Mouse (Mus musculus) left cerebral cortex, adult 9 months (tissue): ENCODE results near the gene Nlrx1.
"Not testable (repeated sequence)": the region's sequence is repeated elsewhere in the genome, so short reads cannot be mapped to it uniquely, and the experiment has no call there.

Experiments used
- DNase-seq, 2 experiments: peaks; one replicate each; pipeline ENCODE4 v3.0.0; 2022; ENCODE audit warnings: low spot score in 2 of 2

The Nlrx1 gene

DNA sequence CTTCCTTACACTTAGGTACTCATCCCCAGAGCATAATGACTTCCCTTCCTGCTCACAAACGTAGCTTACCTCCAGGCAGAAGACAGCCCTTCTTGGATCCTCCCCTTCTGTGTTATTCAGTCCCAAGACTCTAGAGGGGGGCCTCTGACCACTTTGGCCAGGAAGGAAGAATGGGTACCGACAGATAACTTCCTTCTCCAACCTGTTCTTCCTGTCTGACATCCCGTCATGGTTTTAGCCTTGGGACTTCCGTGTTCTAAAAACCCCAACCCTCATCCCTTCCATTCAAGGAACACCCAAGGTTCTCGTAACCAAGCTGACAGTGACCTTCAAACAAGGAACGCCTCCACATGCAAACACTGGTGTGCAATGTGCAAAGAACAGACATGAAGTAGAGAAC, at the start of gene Nlrx1:
Nlrx1 (minus strand) TSS at position 168 of the 400 bp plus-strand sequence.
- no peak for DNase-seq

DNA sequence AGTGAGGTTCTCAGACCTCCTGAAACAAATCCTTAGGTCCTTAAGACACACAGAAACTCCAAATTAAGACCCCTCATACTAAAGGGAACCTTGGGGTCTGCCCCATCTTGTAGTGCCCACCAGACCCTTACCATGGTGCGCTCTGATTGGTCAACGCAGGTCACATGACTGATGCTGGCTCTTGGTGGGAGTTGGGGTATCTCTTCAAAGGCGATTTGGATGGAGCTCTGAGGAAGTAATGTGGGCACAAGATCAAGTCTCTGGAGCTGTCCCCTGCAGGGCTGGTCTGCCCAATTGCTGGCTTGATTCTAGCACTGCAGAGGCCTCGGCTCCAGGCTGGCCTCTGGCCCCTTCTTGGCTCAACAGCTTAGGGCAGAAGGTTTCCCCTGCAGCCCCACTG, 49.1 kb upstream of the Nlrx1 start:
- no peak for DNase-seq

DNA sequence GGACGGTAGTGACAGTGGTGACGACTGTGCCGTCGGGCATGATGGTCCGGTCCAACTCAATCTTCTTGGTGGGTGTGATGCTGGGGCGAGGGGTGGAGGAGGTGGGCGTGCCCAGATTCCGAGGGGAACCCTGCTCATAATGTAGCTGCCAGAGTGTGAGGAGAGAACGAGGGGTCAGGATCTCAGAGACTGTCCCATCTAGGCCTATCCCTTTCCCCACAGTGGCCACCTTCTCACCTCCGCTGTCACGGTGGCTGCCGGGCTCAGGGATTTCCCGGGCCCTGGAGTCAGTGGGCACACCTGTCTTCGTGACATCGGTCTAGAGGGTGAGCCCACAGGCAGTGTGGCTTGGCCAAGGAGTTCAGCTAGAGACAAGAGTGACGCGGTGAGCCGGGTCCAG, 46.5 kb upstream of the Nlrx1 start:
- no peak for DNase-seq

- no peak for DNase-seq
Measured at GRCm38 (mm10) chr9:44314257-44314547, 45.8 kb upstream of the Nlrx1 start.

GRCm38 (mm10) chr9:44313476-44314256, 45.3 kb upstream of the Nlrx1 start:
- DNase-seq = peak; percentile 55 to 84

DNA sequence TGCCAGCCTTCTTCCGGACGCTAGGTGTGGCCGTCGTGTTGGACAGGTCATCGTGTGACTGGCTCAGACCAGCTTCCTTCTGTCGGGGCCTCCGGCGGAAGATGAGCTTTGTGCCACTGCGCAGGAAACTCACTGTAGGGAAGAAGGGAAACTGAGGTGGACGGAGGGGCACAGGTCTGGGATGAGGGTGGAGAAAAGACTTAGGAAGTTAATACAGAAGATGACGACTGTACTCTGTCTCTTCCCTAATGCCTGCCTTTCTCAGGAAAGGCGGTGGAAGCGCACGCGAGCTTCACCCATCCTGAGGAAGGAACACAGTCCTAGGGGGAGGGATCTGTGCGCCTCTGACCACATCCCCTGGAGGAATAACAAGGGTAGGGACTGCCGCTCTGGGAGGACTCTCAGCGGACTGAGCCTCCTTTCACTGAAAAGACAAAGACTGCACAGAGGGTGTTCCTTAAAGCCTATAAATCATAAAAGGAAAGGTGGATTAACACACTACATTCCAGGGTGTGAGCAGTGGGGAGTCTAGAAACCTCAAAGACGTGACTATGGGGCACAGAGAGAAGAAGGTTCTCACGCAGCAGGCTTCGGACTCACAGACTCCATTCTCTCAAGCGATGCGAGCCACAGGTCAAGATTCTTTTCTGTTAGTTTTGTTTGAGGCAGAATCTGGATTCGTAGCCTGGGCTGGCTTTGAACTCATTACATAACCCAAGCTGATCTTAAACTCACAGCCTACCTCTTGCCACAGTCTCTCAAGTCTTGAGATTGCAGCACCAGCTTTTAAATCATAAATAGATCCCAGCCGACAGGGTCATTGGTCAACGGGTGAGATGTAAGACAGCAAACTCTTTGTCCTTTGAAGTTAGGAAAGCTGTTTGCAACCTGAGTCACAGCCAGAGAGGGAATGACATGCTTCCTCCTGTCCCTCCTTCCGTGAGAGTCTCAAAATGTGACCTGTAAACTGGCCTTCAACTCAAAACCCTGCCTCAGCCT, 43.0 kb upstream of the Nlrx1 start:
- DNase-seq = no peak

DNA sequence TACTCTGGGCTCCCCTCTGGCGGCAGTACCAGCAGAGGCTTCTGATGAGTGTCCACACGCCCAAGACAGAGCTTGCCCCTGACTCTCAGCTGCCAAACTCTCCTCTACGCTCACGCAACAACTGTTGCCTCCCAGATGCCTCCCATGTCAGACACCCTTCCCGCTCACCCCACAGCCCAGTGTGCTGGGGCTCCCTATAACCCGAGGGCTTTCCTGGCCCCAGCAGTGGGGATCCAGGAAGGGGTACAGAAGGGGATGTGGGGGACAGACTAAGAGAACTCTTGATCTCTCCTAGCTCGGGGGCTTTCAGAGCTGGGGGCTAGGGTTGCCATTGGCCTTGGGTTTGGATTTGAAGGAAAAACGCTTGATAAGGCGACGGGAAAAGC, 42.3 kb upstream of the Nlrx1 start:
- no peak for DNase-seq

DNA sequence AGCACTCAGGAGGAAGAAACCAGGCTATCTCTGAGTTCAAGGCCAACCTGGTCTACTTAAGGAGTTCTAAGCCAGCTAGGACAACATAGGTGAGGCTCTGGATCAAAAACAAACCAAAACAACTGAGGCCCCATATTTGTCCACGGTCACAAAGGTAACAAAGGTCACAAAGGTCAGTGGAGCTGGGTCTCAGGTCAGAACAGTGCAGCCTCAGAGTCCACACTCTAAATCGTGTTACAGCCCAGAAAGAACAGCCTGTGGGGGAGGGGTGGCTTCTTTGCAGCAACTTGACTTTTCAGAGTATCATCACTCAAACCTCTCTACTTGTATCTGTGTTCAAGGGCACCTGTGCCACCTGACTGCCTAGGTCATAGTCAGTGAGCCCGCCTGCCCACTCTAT, 41.4 kb upstream of the Nlrx1 start:
- no peak for DNase-seq

DNA sequence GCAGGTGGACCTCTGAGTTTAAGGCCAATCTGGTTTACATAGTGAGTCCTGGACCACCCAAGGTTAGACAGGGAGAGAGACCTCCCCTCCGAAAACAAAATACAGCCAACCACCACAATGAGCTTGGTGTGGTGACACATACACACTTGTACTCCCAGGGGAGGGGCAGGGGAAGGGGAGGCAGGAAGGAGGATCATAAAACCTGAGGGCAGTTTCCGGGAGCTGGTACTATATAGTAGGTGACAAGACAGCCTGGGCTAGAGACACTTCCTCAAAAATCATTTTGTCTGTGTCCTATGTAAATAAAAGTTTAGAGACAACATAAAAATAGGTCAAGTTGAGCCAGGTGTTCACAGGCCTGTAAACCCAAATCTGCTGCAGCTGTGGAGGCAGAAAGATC, 38.8 kb upstream of the Nlrx1 start:
- no peak for DNase-seq

- no peak for DNase-seq
Measured at GRCm38 (mm10) chr9:44306532-44306931, 38.1 kb upstream of the Nlrx1 start.

DNA sequence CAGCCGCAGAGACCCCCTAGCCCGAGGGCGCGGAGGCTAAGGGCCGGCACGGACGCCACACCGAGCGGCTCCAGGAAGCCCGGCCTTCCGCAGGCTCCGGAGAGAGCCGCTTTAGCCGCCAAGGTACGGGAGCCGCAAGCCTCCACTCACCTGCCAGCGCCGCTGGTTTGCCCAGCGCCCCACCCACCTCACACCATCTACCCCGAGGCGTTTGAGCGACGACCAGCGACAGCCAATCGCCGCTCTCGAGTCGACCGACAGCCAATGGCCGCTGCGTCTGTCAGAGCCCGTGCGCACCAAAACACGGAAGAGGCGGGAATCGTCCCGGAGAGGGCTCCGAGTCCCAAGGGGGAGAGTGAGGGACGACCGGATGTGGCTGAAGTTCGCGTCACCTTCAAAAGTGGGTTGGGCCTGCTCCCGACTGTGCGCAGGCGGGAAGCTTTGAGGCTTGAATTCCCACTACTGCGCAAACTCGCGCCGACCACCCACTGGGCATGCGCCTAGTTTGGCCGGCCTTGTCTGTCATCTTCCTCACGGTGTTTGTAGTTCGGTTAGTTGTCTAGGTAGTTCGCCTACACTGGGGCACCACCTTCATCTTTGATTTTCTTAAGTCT, 37.2 kb upstream of the Nlrx1 start, which contains the start of gene Hinfp:
Hinfp (minus strand) TSS at position 206 of the 614 bp plus-strand sequence.
- peak; percentile 98 to 99 for DNase-seq

- not testable (repeated sequence) for DNase-seq
Measured at GRCm38 (mm10) chr9:44300001-44300400, 31.6 kb upstream of the Nlrx1 start.

DNA sequence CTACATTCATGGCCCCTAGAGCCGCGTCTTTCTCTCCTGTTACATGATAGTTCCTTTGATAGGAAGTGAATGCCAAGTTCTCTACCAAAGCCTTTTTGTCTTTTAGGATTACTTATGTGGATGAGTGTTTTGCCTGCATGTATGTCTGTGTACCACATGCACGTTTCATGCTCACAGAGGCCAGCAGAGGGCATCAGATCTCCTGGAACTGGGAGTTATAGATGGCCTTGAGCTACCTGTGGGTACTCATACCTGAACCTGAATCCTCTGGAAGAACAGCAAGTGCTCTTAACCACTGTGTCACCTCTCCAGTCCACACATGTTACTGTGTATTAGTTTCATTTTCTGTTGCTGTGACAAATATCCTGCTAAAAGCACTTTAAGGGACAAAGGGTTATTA, 24.1 kb upstream of the Nlrx1 start:
- DNase-seq = no peak

DNA sequence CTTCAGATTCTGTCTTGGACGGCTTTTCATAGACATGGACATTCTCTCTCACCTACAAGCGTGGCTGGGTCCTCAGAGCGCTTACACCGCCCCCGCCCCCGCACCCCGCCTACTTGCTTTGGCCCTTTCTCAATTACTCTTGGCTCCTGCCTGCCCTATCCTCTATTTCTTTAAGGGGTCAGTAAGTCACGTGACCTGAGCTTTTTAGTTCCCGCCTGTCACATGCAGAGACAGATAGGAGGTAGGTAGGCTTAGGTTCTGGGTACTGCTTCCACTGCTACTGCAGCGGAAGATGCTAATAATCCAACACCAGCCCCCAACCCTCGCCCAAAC, 20.5 kb upstream of the Nlrx1 start:
- no peak for DNase-seq

DNA sequence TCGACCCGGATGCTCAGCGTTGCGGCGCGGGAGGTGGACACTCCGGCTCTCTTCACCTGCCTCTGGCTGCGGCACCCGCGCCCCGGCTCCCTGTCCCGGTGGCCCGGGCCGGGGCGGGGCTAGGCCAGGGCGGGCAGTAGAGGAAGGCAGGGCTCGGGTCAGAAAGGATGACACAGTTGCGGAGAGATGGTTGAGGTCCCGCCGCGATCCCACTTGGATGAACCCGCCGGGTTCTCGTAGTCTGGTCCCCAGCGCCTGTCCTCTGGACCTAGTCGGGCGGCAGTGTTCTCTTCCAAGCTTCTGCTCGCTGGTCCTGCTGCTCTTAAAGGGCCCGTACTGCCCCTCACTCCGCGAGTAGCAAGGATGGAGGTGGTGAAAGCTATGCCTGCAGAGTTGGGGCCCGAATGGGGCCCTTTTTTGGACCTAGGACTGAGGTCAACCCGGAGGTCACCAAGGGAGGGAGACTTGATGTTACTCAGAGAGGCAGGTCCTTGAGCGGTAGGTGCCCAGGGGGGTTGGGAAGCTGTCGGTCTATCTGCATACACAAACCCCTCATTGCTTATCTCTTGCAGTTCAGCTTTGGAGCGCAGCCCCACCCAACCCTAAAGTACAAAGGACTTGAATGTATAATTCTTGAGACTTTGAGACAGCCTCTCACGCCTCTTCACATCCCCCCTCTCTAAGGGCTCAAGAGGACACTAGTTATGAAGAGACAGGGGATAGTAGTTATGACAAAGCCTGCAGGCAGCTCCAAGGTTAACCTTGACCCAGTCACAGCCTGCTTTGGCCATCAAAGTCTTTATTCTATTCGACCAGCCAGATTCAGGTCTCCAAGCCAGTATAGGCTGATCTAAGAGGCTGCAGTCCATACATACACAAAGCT, 19.9 kb upstream of the Nlrx1 start, which contains the start of gene Abcg4:
Abcg4 (minus strand) TSS at position 540 of the 883 bp plus-strand sequence.
- DNase-seq = peak in 1 of 2 experiments; percentile 50

DNA sequence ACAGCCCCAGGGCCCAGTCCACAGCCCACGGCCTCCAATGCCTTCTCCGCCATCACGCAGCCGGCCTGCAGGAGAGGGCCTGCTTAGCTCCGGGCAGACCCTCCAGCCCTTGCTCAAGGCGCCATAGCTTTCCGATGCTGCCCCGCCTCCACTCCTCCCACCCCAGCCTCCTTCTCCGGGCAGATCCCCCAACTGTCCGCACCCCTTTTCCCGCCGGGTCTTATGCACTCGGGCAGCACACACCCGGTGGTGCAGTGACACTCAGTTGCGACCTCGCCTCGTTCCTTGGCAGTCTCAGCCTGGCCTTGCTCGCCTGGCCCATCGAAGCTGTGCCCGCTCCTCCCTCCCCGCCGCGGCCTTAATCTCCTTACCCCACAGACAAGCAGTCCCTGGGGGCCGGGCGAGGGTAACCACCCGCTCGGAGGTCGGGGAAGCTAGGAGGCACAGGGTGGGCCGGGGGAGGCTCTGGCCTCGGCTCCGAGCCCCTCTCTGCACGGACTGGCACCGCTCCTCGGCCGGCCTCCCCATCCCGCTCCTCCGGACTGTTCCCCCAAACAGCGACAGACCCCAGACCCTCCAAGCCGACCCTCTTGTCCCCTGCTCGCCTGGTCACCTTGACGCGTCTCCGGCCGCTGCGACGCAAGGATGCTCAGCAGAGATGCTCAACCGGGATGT, 19.1 kb upstream of the Nlrx1 start:
- no peak for DNase-seq

DNA sequence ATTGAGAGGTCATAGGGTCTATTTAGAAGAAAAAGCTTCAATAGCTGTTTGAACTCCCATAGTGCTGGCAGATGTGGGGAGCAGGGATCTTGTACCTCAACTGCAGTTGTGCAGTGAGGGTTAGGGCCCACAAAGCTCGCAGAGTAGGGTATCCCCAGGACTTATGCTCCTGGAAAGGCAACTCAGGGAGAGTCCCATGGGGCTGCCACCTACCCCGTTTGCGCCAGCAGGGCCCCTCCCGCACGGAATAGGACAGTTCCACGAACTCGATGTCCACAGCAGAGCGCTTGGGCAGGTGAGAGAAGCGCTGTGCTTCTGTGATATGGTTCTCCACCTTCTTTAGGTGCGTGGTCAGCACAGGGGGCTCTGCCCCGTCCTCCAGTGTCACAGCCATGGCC, 18.6 kb upstream of the Nlrx1 start:
- DNase-seq = no peak

GRCm38 (mm10) chr9:44286256-44286850, 18.0 kb upstream of the Nlrx1 start:
- DNase-seq = no peak

- no peak for DNase-seq
Measured at GRCm38 (mm10) chr9:44283183-44283582, 14.8 kb upstream of the Nlrx1 start.

DNA sequence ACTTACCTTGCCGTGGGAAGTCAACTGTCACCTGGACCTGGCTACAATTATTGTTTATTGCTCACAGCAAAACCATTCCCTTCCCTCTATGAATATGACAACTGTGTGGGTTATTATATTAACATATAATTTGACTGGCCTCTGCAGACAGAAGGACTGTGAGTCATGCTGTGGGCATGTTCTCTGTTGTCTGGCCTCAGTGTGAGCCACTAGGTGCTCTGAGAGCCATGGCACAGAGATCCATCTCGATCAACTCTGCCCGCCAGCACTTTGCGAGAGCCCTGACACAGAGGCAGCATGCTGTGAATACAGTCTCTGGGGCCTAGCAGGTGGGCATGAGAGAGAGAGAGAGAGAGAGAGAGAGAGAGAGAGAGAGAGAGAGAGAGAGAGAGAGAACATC, 1.6 kb upstream of the Nlrx1 start:
- DNase-seq = no peak
